In the genomic region with DNA sequence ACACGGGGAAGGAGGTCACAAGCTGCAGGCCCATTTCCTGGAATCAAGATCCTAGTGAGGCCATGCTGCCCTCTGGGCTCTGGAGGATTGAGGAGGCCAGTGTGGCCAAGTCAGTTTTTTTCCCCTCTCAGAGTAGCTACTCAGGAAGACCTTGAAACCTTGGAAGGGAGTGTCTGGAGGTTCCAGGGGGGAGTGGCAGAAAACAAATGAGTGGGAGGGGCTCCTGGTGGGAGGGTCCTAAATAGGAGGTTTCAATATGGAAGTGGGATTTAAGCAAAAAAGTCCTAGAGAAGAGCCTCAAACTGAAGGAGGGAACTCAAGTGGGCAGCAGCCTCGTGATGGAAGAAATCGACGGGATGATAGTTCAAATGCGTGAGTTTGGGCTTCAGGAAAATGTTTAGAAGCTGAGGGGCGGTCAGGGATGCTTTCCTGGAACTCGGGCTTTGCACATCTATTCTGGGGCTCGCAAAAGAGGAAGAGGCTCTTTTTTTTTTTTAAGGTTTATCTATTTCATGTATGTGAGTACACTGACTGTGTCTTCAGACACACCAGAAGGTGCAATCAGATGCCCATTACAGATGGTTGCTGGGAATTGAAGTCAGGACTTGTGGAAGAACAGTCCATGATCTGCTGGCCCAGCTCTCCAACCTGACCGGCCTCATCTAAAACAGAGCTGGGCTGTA, we compare ENCODE assay signal across 20 mouse cellular contexts. TPM values are rescaled to one million over a fixed set of nuclear protein-coding genes. Genes with fewer than 3 reads are reported as not detected.
"Had no signal": no experiment of that assay in that cellular context is flagged by ENCODE, and none has a peak within 500 bp of the region (broad histone marks: within the 10 kb centered on the region; RNA-seq: fewer than 3 reads in every experiment).

No protein-coding gene starts in this region.

- H3K9ac ChIP-seq: lung, embryonic 15.5 days; midbrain, embryonic 12.5 days; neural tube, embryonic 13.5 days; neural tube, embryonic 15.5 days had no signal

- H3K27ac ChIP-seq: lung, embryonic 15.5 days; macrophage; midbrain, embryonic 12.5 days; neural tube, embryonic 13.5 days; neural tube, embryonic 15.5 days had no signal

- H3K36me3 ChIP-seq: lung, embryonic 15.5 days; midbrain, embryonic 12.5 days; neural tube, embryonic 13.5 days; neural tube, embryonic 15.5 days had no signal

- H3K4me1 ChIP-seq: lung, embryonic 15.5 days; megakaryocyte, embryonic 14.5 days; midbrain, embryonic 12.5 days; neural tube, embryonic 13.5 days; neural tube, embryonic 15.5 days had no signal

- H3K9me3 ChIP-seq: lung, embryonic 15.5 days; megakaryocyte, embryonic 14.5 days; midbrain, embryonic 12.5 days; neural tube, embryonic 13.5 days; neural tube, embryonic 15.5 days had no signal

- H3K4me3 ChIP-seq: lung, embryonic 15.5 days; megakaryocyte, embryonic 14.5 days; midbrain, embryonic 12.5 days; myocyte; neural tube, embryonic 13.5 days; neural tube, embryonic 15.5 days had no signal

- DNase-seq: lung, adult 2 months; lung, postnatal 14 days; lung, postnatal 36 days; midbrain, embryonic 14.5 days; retina, postnatal 1 day; right cerebral cortex, adult 18-20 months; right cerebral cortex, postnatal 25 days; right cerebral cortex, postnatal 4 days; spleen, adult 18-20 months; thymus, adult 18-20 months; thymus, postnatal 14 days; thymus, postnatal 36 days had no signal

RNA-seq across cellular contexts. Expression of gene Crxos, which starts 19.1 kb away (rescaled TPM):
- total RNA-seq: megakaryocyte progenitor cell, adult 5-6 weeks had no signal

RNA-seq across cellular contexts. Expression of gene Crx, which starts 21.7 kb away (rescaled TPM):
- total RNA-seq: megakaryocyte progenitor cell, adult 5-6 weeks had no signal
